Mouse (Mus musculus) E14TG2a.4 (cell line): ENCODE results near the gene Snx7.

Experiments used
- CTCF ChIP-seq: conservative IDR thresholded peaks from 2 replicates; pipeline ENCODE4 v1.5.1; 2014; ENCODE audit warnings: low read length
- NANOG ChIP-seq: IDR thresholded peaks from 2 replicates; pipeline ENCODE4 v1.6.1; 2014; ENCODE audit warnings: borderline replicate concordance, low read length, mixed read lengths
- POU5F1 ChIP-seq: IDR thresholded peaks from 2 replicates; pipeline ENCODE4 v1.6.1; 2014; ENCODE audit warnings: low read length, borderline replicate concordance

DNA sequence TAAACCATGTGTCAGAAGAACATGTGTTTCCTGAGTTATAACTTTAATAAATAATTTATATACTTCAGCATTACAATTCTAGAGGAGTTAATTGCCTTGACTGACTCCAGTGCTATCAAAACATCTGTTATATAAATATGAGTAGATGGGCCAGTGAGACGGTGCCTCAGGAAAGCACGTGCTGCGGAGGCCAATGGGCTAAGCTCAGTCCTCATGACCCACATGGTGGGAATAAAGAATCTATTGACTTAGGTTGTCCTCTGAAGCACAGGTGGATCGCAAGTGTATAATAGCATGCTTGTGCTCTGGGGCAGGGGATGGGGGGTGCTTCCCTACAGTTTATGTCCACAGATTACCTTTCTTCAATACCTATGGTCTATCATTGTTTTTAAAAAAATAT lies 56.6 kb downstream of the Snx7 start:
- TF ChIP-seq CTCF (no peak), POU5F1 (no peak), NANOG (no peak)
